22 mouse cellular contexts compared by ENCODE assay signal in the genomic region with DNA sequence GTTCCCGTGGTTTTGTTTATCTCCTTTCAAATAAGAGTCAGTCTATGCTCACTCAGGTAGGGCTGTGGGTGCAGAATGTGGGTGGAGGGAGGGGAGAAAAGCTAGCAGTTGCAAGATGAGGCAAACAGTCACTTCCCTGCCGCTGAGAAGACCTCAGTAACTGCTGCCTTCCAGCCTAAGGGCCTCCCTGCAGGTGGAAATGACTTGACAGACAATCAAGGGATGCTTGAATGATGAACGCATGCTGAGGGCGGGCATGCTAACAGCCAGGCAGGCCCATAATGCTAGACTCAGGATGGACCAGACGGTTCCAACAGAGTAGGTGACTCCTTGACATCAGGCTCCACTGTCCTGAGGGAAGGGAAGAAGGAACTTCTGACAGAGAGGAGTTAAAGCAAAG. TPM values are rescaled to one million over a fixed set of nuclear protein-coding genes. Genes with fewer than 3 reads are reported as not detected.
DNase-seq lines count a peak whose midpoint lies in the region; ATAC-seq and TF ChIP-seq lines count a peak whose summit lies in the region.
"Had no signal": no experiment of that assay in that cellular context is flagged by ENCODE, and none has a peak within 500 bp of the region (broad histone marks: within the 10 kb centered on the region; RNA-seq: fewer than 3 reads in every experiment).

No protein-coding gene starts in this region.

- peak; percentile 12 to 36 for DNase-seq in thymus, adult 18-20 months
- no peak for DNase-seq in thymus, postnatal 0 days (ENCODE audit: low spot score)
- DNase-seq in stomach, postnatal 0 days (ENCODE audit: low spot score): peak; percentile 7
- DNase-seq in thymus, postnatal 14 days: peak; percentile 66
- peak; percentile 57 for DNase-seq in thymus, postnatal 4 days
- DNase-seq in lung, adult 2 months: no peak
- no peak for DNase-seq in left cerebral cortex, adult 8-10 months (ENCODE audit: low spot score in 2 of 2)
- DNase-seq in heart, postnatal 36 days: no peak
- DNase-seq: adrenal gland, adult 2 months; adrenal gland, postnatal 25 days; cerebellum, adult 11-12 months; cerebellum, adult 8-10 months; cerebellum, postnatal 10 days; gastrocnemius, postnatal 10 days; heart, adult 11 months had no signal

- no peak overlapping the region for H3K9ac ChIP-seq in stomach, postnatal 0 days (ENCODE audit: low read length)
- H3K9ac ChIP-seq: forebrain, embryonic 13.5 days; hindbrain, embryonic 13.5 days had no signal

- H3K36me3 ChIP-seq in stomach, postnatal 0 days (ENCODE audit: control insufficient read depth, insufficient read depth, low read length): peaks cover 6% of the 10 kb centered on the region; the same call in 1 of the 2 replicates

- intact Hi-C loops in heart, postnatal 36 days (cut with DNase I): no loop called here

- no peak for ATAC-seq in stomach, postnatal 0 days (ENCODE audit: low FRiP score, low TSS enrichment)
- ATAC-seq: forebrain, embryonic 13.5 days; forebrain, embryonic 16.5 days; hindbrain, embryonic 16.5 days had no signal

- TF ChIP-seq CTCF in stomach, postnatal 0 days (IDR thresholded peaks at IDR 0.05; ENCODE audit: low read depth): no peak
- no peak for TF ChIP-seq CTCF in lung, adult 2 months (IDR thresholded peaks at IDR 0.05; ENCODE audit: insufficient read depth, low read length)

- 65% methylated on average over 5 of the region's 5 CpGs for WGBS in stomach, postnatal 0 days
- WGBS in lung, adult 2 months: 75% methylated on average over 5 of the region's 5 CpGs

- no peaks in the 10 kb centered on the region for H3K9me3 ChIP-seq in stomach, postnatal 0 days (ENCODE audit: control insufficient read depth, low read length)
- H3K9me3 ChIP-seq: forebrain, embryonic 10.5 days; forebrain, embryonic 13.5 days; hindbrain, embryonic 10.5 days; hindbrain, embryonic 13.5 days had no signal

- H3K4me3 ChIP-seq in stomach, postnatal 0 days (ENCODE audit: low read depth, low read length): no peak overlapping the region
- no peak overlapping the region for H3K4me3 ChIP-seq in lung, adult 2 months (replicated peaks; ENCODE audit: extremely low read depth, low read depth, low read length)
- H3K4me3 ChIP-seq: forebrain, embryonic 10.5 days; forebrain, embryonic 13.5 days; hindbrain, embryonic 10.5 days; hindbrain, embryonic 13.5 days had no signal

- H3K4me2 ChIP-seq in stomach, postnatal 0 days (replicated peaks; ENCODE audit: low read depth): no peak overlapping the region
- H3K4me2 ChIP-seq: forebrain, embryonic 13.5 days; heart, embryonic 11.5 days; hindbrain, embryonic 13.5 days had no signal

- no peak for TF ChIP-seq POLR2A in lung, adult 2 months (IDR thresholded peaks at IDR 0.05; ENCODE audit: borderline replicate concordance, extremely low read depth, low read depth, low read length)

- H3K27me3 ChIP-seq in stomach, postnatal 0 days (ENCODE audit: control insufficient read depth, insufficient read depth, low read length): no peaks in the 10 kb centered on the region
- H3K27me3 ChIP-seq: forebrain, embryonic 13.5 days; hindbrain, embryonic 13.5 days had no signal

- no peak overlapping the region for H3K27ac ChIP-seq in stomach, postnatal 0 days (replicated peaks)
- H3K27ac ChIP-seq: forebrain, embryonic 10.5 days; forebrain, embryonic 13.5 days; hindbrain, embryonic 10.5 days; hindbrain, embryonic 13.5 days had no signal

- no peaks in the 10 kb centered on the region for H3K4me1 ChIP-seq in stomach, postnatal 0 days (replicated peaks; ENCODE audit: control insufficient read depth, insufficient read depth)
- H3K4me1 ChIP-seq in lung, adult 2 months (ENCODE audit: control insufficient read depth, insufficient read depth, low read length): no peaks in the 10 kb centered on the region
- H3K4me1 ChIP-seq: hindbrain, embryonic 13.5 days had no signal

- TF ChIP-seq EP300 in stomach, postnatal 0 days (optimal IDR thresholded peaks at IDR 0.05): no peak

RNA-seq across cellular contexts. Expression of gene Lamc2, which starts 29.4 kb away (rescaled TPM):
- polyA plus RNA-seq in thymus, postnatal 0 days (2015; fragmentation: Nextera tagmentation; extraction: Ambion mirVana): 12.2 and 14.7 TPM in 2 replicates
- polyA plus RNA-seq in stomach, postnatal 0 days (2015; fragmentation: Nextera tagmentation; extraction: Ambion mirVana): 17.6 and 18.2 TPM in 2 replicates
- 36.4 and 37.5 TPM in 2 replicates for polyA plus RNA-seq in lung, adult 2 months (2012; rRNA removed)
- 10 to 100 TPM in 1 of 4 experiments, 1 to 10 TPM in 3; 8.3 to 10.1 (median 8.7) TPM for total RNA-seq in left cerebral cortex, adult 8-10 months (2022)
- 1 to 10 TPM; 6.3 to 7.7 TPM for total RNA-seq in heart, postnatal 36 days (2021)

Comparison
In these comparisons a context has a peak if more than half of its experiments do, and no peak if none do; other contexts are left out.
1. DNase-seq: peak in thymus, adult 18-20 months (2 of 2), stomach, postnatal 0 days (single experiment), thymus, postnatal 14 days (single experiment) and thymus, postnatal 4 days (single experiment); none in thymus, postnatal 0 days (single experiment), lung, adult 2 months (single experiment), left cerebral cortex, adult 8-10 months (0 of 2) and heart, postnatal 36 days (0 of 2).